Mouse (Mus musculus) brown adipose tissue, adult 24 weeks (tissue): ENCODE measurements around the gene Rbl1. TPM values are rescaled to one million over a fixed set of nuclear protein-coding genes. Genes with fewer than 3 reads are reported as not detected.
A peak's percentile ranks its signal among the peaks of the same experiment; 100 is the strongest.

ENCODE experiments used
- H3K27ac ChIP-seq: fragments of 200-500 bp; replicated peaks from 2 replicates; pipeline ENCODE4 v1.5.1; 2012; ENCODE audit warnings: low read depth, mild to moderate bottlenecking, low read length
- H3K4me1 ChIP-seq: fragments of 200-500 bp; 2 replicates; pipeline ENCODE4 v1.6.1; 2012; ENCODE audit warnings: low read length, mixed read lengths; ENCODE audit not compliant: control insufficient read depth, insufficient read depth, insufficient read length
- H3K4me3 ChIP-seq: fragments of 200-500 bp; 2 replicates; pipeline ENCODE4 v1.5.1; 2012; ENCODE audit warnings: low read depth, mild to moderate bottlenecking, low read length, moderate library complexity; ENCODE audit not compliant: insufficient read depth
- polyA plus RNA-seq: library from polyadenylated mRNA; stranded (reverse); fragments of >200 nt; gene quantifications from 2 replicates; pipeline ENCODE4 v1.2.4, GENCODE M21; 2012; ENCODE audit not compliant: missing spikeins, insufficient read depth, insufficient read length

Rbl1 gene
- polyA plus RNA-seq, 1 experiment, result 1.5 TPM

GRCm38 (mm10) chr2:157147397-157148020 is 56.8 kb downstream of the Rbl1 start:
- no peak overlapping the region for H3K27ac ChIP-seq
- H3K4me1 ChIP-seq, result no peaks in the 10 kb centered on the region
- no peak overlapping the region for H3K4me3 ChIP-seq

- no peak overlapping the region for H3K27ac ChIP-seq
Observed at GRCm38 (mm10) chr2:157145173-157145572, 59.2 kb downstream of the Rbl1 start.

GRCm38 (mm10) chr2:157144132-157144531 is 60.2 kb downstream of the Rbl1 start:
- Histone ChIP-seq H3K4me3 (no peak overlapping the region), H3K27ac (no peak overlapping the region), H3K4me1 (no peaks in the 10 kb centered on the region)

More at GRCm38 (mm10) chr2:157145173-157145572, 59.2 kb downstream of the Rbl1 start:
- H3K4me1 ChIP-seq, result no peaks in the 10 kb centered on the region
- H3K4me3 ChIP-seq, result no peak overlapping the region

- H3K27ac ChIP-seq, result no peak overlapping the region
- no peaks in the 10 kb centered on the region for H3K4me1 ChIP-seq
- H3K4me3 ChIP-seq, result no peak overlapping the region
Observed at GRCm38 (mm10) chr2:157141962-157142361, 62.4 kb downstream of the Rbl1 start.

- no peak overlapping the region for H3K27ac ChIP-seq
- no peaks in the 10 kb centered on the region for H3K4me1 ChIP-seq
- no peak overlapping the region for H3K4me3 ChIP-seq
Observed at GRCm38 (mm10) chr2:157139251-157139802, 65.0 kb downstream of the Rbl1 start.

- H3K4me1 ChIP-seq, result no peaks in the 10 kb centered on the region
- H3K4me3 ChIP-seq, result no peak overlapping the region
- no peak overlapping the region for H3K27ac ChIP-seq
Observed at GRCm38 (mm10) chr2:157138808-157139207, 65.5 kb downstream of the Rbl1 start.

GRCm38 (mm10) chr2:157137959-157138731 is 66.2 kb downstream of the Rbl1 start:
- Histone ChIP-seq H3K4me1 (no peaks in the 10 kb centered on the region), H3K4me3 (no peak overlapping the region), H3K27ac (no peak overlapping the region)

GRCm38 (mm10) chr2:157136646-157137045 is 67.7 kb downstream of the Rbl1 start:
- Histone ChIP-seq H3K4me1 (peaks cover 4% of the 10 kb centered on the region; the same call in 1 of the 2 replicates), H3K27ac (no peak overlapping the region), H3K4me3 (no peak overlapping the region)

- H3K4me1 ChIP-seq, result peaks cover 4% of the 10 kb centered on the region; the same call in 1 of the 2 replicates
- no peak overlapping the region for H3K4me3 ChIP-seq
- H3K27ac ChIP-seq, result no peak overlapping the region
Observed at GRCm38 (mm10) chr2:157136176-157136575, 68.2 kb downstream of the Rbl1 start.

- Histone ChIP-seq H3K4me3 (peak overlapping the region; percentile 52), H3K27ac (peak overlapping the region; percentile 88), H3K4me1 (peaks cover 4% of the 10 kb centered on the region; the same call in 1 of the 2 replicates)
Observed at GRCm38 (mm10) chr2:157135529-157136120, 68.7 kb downstream of the Rbl1 start.

GRCm38 (mm10) chr2:157135014-157135413 is 69.3 kb downstream of the Rbl1 start, which contains the start of gene Samhd1:
Samhd1 (minus strand) TSS chr2:157135265.
- Histone ChIP-seq H3K27ac (peak within 1 kb of the TSS; percentile 88), H3K4me3 (peak within 1 kb of the TSS; percentile 95), H3K4me1 (peaks cover 4% of the 10 kb centered on the region; the same call in 1 of the 2 replicates)

GRCm38 (mm10) chr2:157134479-157134931 is 69.8 kb downstream of the Rbl1 start:
- H3K27ac ChIP-seq, result peak overlapping the region; percentile 48
- H3K4me3 ChIP-seq, result peak overlapping the region; percentile 95
- peaks cover 4% of the 10 kb centered on the region; the same call in 1 of the 2 replicates for H3K4me1 ChIP-seq

GRCm38 (mm10) chr2:157133769-157134478 is 70.4 kb downstream of the Rbl1 start:
- Histone ChIP-seq H3K4me1 (peaks cover 4% of the 10 kb centered on the region; the same call in 1 of the 2 replicates), H3K4me3 (peak overlapping the region; percentile 95), H3K27ac (peak overlapping the region; percentile 48)

- peak overlapping the region; percentile 46; the same call in 1 of the 2 replicates for H3K27ac ChIP-seq
- peak overlapping the region; percentile 28 for H3K4me3 ChIP-seq
- peaks cover 4% of the 10 kb centered on the region; the same call in 1 of the 2 replicates for H3K4me1 ChIP-seq
Observed at GRCm38 (mm10) chr2:157132686-157133540, 71.4 kb downstream of the Rbl1 start.
